Mouse (Mus musculus): ENCODE results near the gene Bicc1. TPM values are rescaled to one million over a fixed set of nuclear protein-coding genes. Genes with fewer than 3 reads are reported as not detected.

The Bicc1 gene
- 9.1 and 11.1 TPM in 2 replicates for polyA plus RNA-seq (2015; fragmentation: Nextera tagmentation; extraction: Ambion mirVana)

DNA sequence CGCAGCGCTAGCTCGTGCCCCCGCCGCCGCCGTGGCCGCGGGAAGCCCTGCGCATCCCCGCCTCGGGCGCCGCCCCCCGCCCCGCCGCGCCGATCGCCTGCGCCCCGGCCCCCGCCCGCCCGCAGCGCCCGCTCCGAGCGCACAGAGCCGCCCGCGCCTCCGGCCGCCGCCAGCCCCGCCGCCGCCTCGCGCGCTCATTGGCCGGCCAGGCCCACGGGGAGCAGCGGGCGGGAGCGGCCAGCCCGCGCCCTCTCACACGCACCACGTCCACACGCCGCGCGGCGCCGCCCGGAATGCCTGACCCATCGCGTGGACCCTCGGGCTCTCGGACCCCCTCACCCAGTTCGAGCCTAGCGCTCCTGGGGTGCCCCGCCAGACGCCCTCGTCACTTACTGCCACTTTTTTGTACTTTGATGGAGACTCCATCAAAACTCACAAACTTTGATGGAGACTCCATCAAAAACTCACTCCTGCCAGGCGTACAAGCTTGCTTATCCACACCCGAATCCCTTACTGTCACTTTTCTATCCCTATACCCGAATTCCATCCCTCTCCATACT, at the start of gene Bicc1:
Gene Bicc1 (minus strand): TSS at position 25 of the 560 bp plus-strand sequence.

Other genes starting within 250 kb of the Bicc1 start
- gene Tfam, start 78.6 kb upstream of the Bicc1 start, polyA plus RNA-seq (2015; fragmentation: Nextera tagmentation; extraction: Ambion mirVana) = 37.8 and 40.3 TPM in 2 replicates
- gene Ube2d1, start 125.6 kb upstream of the Bicc1 start, polyA plus RNA-seq (2015; fragmentation: Nextera tagmentation; extraction: Ambion mirVana) = 12.6 and 15.8 TPM in 2 replicates
- gene Cisd1, start 185.3 kb upstream of the Bicc1 start, polyA plus RNA-seq (2015; fragmentation: Nextera tagmentation; extraction: Ambion mirVana) = 79.3 and 96.5 TPM in 2 replicates
- gene Ipmk, start 188.1 kb upstream of the Bicc1 start, polyA plus RNA-seq (2015; fragmentation: Nextera tagmentation; extraction: Ambion mirVana) = 10.2 and 11.7 TPM in 2 replicates